Mouse (Mus musculus): ENCODE results near the gene Fam19a2. TPM values are rescaled to one million over a fixed set of nuclear protein-coding genes. Genes with fewer than 3 reads are reported as not detected.

Gene Fam19a2
- polyA plus RNA-seq, 1 experiment from 2014 or later, result 42.8 TPM

DNA sequence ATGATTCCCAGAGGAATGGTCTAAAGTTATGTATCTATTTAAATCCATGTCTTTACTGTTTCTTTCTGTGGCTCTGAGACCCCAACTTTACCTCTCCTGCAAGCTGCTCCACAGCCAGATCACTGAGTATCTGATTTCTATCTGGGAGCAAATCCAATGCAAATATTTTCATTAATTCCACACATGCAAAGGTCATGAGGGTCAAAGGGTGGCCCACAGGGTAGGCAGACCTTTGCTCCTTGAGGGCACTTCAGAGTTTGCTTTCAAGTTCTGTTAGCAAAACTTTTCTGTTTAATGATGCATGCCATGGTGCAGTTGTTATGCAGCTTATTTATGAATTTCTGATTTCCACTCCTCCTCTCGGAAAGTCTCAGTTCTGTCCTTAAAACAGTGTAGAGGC lies 303.9 kb downstream of the Fam19a2 start:
- Histone ChIP-seq H3K36me3 (ENCODE audit: control insufficient read depth, insufficient read depth, low read length) (no peaks in the 10 kb centered on the region), H3K9ac (replicated peaks; ENCODE audit: low read depth, low read length) (no peak overlapping the region), H3K4me2 (ENCODE audit: low read depth, low read length) (no peak overlapping the region), H3K27me3 (ENCODE audit: control insufficient read depth, insufficient read depth, low read length) (no peaks in the 10 kb centered on the region), H3K4me3 (ENCODE audit: low read depth, low read length) (no peak overlapping the region), H3K27ac (ENCODE audit: low read depth, low read length) (no peak overlapping the region), H3K4me1 (ENCODE audit: control insufficient read depth, insufficient read depth, low read length) (no peaks in the 10 kb centered on the region), H3K9me3 (ENCODE audit: control insufficient read depth, low read length) (no peaks in the 10 kb centered on the region)
- WGBS, result 80% methylated on average over 1 of the region's 1 CpGs
- ATAC-seq (ENCODE audit: low read depth), result no peak

DNA sequence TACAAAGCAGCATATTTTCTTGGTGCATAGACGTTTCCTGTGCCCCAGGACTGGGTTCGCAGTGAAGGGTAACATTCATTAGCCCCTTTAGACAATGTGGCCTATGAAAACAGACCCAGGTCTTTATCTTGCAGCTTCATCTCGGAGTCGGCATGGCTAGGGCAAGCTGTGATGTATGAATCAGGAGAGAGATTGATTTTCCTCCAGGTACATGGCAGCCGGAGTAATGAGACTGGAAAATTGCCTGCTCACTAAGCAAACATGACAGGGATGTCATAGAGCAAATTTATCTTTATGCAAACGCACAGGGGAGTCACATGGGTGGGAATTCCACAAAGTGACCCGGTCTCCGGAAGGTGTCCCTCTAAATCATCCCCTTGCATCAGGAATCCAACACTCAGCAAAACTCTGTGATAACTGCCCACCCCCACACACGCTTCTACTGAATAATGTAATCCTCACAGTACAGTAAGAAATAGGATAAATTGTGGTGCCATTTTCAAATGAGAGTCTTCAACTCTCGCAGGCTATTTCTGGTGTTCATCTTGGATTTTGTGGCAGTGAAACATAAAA lies 306.9 kb downstream of the Fam19a2 start:
- H3K4me3 ChIP-seq (ENCODE audit: low read depth, low read length), result no peak overlapping the region
- no peaks in the 10 kb centered on the region for H3K4me1 ChIP-seq (ENCODE audit: control insufficient read depth, insufficient read depth, low read length)
- 55% methylated on average over 10 of the region's 10 CpGs for WGBS
- no peaks in the 10 kb centered on the region for H3K36me3 ChIP-seq (ENCODE audit: control insufficient read depth, insufficient read depth, low read length)
- H3K27ac ChIP-seq (ENCODE audit: low read depth, low read length), result no peak overlapping the region
- no peak for ATAC-seq (ENCODE audit: low read depth)
- no peak overlapping the region for H3K4me2 ChIP-seq (ENCODE audit: low read depth, low read length)
- H3K9ac ChIP-seq (replicated peaks; ENCODE audit: low read depth, low read length), result no peak overlapping the region
- no peaks in the 10 kb centered on the region for H3K27me3 ChIP-seq (ENCODE audit: control insufficient read depth, insufficient read depth, low read length)
- no peaks in the 10 kb centered on the region for H3K9me3 ChIP-seq (ENCODE audit: control insufficient read depth, low read length)

DNA sequence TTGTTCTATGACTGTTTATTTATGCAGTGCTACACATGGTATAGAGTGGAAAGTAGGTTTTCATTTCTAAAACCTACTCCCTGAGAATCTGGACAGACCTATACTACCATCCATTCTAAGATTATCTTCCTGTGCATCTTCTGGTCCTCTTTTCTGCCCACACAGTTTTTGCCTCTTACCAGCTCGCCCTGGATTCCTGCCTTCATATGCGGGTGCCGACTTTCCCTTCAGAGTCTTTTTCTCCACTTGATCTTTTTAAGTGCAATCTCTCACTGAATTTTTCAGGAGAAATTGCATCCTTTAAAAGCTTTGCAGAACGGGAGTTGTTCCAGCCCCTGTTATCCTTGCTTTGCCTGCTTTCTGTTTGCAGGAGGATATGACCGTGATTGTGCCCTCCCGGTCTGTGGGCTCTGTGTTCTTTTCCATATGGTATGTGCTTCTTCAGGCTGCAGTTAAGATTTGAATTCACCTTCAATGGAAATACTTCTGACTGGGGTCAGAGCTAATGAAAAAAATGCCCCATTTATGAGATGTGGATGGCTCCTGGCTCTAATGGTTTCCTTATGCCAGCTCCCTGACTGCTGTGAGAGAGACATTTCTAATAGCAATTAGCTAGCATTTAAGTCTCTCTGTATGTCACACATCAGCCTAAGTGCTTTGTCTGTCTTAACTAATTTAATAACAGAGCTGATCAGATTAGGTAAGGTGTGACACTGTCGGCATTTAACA lies 308.7 kb downstream of the Fam19a2 start:
- ATAC-seq (ENCODE audit: low read depth), result no peak
- H3K36me3 ChIP-seq (ENCODE audit: control insufficient read depth, insufficient read depth, low read length), result no peaks in the 10 kb centered on the region
- no peak overlapping the region for H3K4me2 ChIP-seq (ENCODE audit: low read depth, low read length)
- no peaks in the 10 kb centered on the region for H3K27me3 ChIP-seq (ENCODE audit: control insufficient read depth, insufficient read depth, low read length)
- 79% methylated on average over 7 of the region's 7 CpGs for WGBS
- no peaks in the 10 kb centered on the region for H3K9me3 ChIP-seq (ENCODE audit: control insufficient read depth, low read length)
- no peak overlapping the region for H3K9ac ChIP-seq (replicated peaks; ENCODE audit: low read depth, low read length)
- no peaks in the 10 kb centered on the region for H3K4me1 ChIP-seq (ENCODE audit: control insufficient read depth, insufficient read depth, low read length)
- no peak overlapping the region for H3K27ac ChIP-seq (ENCODE audit: low read depth, low read length)
- no peak overlapping the region for H3K4me3 ChIP-seq (ENCODE audit: low read depth, low read length)

GRCm38 (mm10) chr10:123577823-123578222 lies 314.0 kb downstream of the Fam19a2 start:
- no peaks in the 10 kb centered on the region for H3K36me3 ChIP-seq (ENCODE audit: control insufficient read depth, insufficient read depth, low read length)
- WGBS, result 44% methylated on average over 4 of the region's 4 CpGs
- H3K4me2 ChIP-seq (ENCODE audit: low read depth, low read length), result no peak overlapping the region

DNA sequence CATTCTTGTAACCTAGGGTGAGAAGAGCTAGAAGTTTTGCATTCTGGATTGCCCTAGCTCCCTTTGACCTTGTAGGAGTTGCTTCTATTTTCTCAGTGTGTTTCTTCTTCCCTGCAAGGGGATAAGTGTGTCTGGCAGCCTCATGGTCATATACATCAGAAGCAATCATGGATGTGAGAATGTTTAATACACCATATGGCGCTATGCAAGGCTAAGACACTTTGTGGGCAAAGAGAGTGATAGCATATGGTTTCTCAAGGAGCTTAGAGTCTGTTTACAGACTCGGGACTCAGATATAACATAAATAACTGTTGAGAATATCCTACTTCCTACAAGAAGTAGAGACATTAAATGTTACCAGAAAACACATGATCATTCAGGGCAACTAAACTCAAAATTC lies 315.2 kb downstream of the Fam19a2 start:
- 72% methylated on average over 2 of the region's 2 CpGs for WGBS
- H3K27ac ChIP-seq (ENCODE audit: low read depth, low read length), result no peak overlapping the region
- no peak overlapping the region for H3K4me3 ChIP-seq (ENCODE audit: low read depth, low read length)
- H3K36me3 ChIP-seq (ENCODE audit: control insufficient read depth, insufficient read depth, low read length), result no peaks in the 10 kb centered on the region
- H3K9ac ChIP-seq (replicated peaks; ENCODE audit: low read depth, low read length), result no peak overlapping the region
- H3K9me3 ChIP-seq (ENCODE audit: control insufficient read depth, low read length), result no peaks in the 10 kb centered on the region
- ATAC-seq (ENCODE audit: low read depth), result no peak
- H3K4me2 ChIP-seq (ENCODE audit: low read depth, low read length), result no peak overlapping the region
- H3K4me1 ChIP-seq (ENCODE audit: control insufficient read depth, insufficient read depth, low read length), result no peaks in the 10 kb centered on the region
- H3K27me3 ChIP-seq (ENCODE audit: control insufficient read depth, insufficient read depth, low read length), result no peaks in the 10 kb centered on the region

More at GRCm38 (mm10) chr10:123577823-123578222, 314.0 kb downstream of the Fam19a2 start:
- no peak overlapping the region for H3K4me3 ChIP-seq (ENCODE audit: low read depth, low read length)
- no peaks in the 10 kb centered on the region for H3K4me1 ChIP-seq (ENCODE audit: control insufficient read depth, insufficient read depth, low read length)
- no peak for ATAC-seq (ENCODE audit: low read depth)
- no peaks in the 10 kb centered on the region for H3K27me3 ChIP-seq (ENCODE audit: control insufficient read depth, insufficient read depth, low read length)
- H3K9ac ChIP-seq (replicated peaks; ENCODE audit: low read depth, low read length), result no peak overlapping the region
- H3K9me3 ChIP-seq (ENCODE audit: control insufficient read depth, low read length), result no peaks in the 10 kb centered on the region
- no peak overlapping the region for H3K27ac ChIP-seq (ENCODE audit: low read depth, low read length)

- Histone ChIP-seq H3K4me2 (ENCODE audit: low read depth, low read length) (no peak overlapping the region), H3K27me3 (ENCODE audit: control insufficient read depth, insufficient read depth, low read length) (no peaks in the 10 kb centered on the region), H3K9ac (replicated peaks; ENCODE audit: low read depth, low read length) (no peak overlapping the region), H3K4me3 (ENCODE audit: low read depth, low read length) (no peak overlapping the region), H3K4me1 (ENCODE audit: control insufficient read depth, insufficient read depth, low read length) (no peaks in the 10 kb centered on the region), H3K36me3 (ENCODE audit: control insufficient read depth, insufficient read depth, low read length) (no peaks in the 10 kb centered on the region), H3K27ac (ENCODE audit: low read depth, low read length) (no peak overlapping the region), H3K9me3 (ENCODE audit: control insufficient read depth, low read length) (no peaks in the 10 kb centered on the region)
- ATAC-seq (ENCODE audit: low read depth), result no peak
Measured at GRCm38 (mm10) chr10:123595043-123595442, 331.2 kb downstream of the Fam19a2 start.

- H3K4me1 ChIP-seq (ENCODE audit: control insufficient read depth, insufficient read depth, low read length), result no peaks in the 10 kb centered on the region
- no peak overlapping the region for H3K9ac ChIP-seq (replicated peaks; ENCODE audit: low read depth, low read length)
- H3K4me3 ChIP-seq (ENCODE audit: low read depth, low read length), result no peak overlapping the region
- no peak overlapping the region for H3K4me2 ChIP-seq (ENCODE audit: low read depth, low read length)
- H3K27ac ChIP-seq (ENCODE audit: low read depth, low read length), result no peak overlapping the region
- WGBS, result 69% methylated on average over 3 of the region's 3 CpGs
- ATAC-seq (ENCODE audit: low read depth), result no peak
- H3K27me3 ChIP-seq (ENCODE audit: control insufficient read depth, insufficient read depth, low read length), result no peaks in the 10 kb centered on the region
- H3K9me3 ChIP-seq (ENCODE audit: control insufficient read depth, low read length), result no peaks in the 10 kb centered on the region
- H3K36me3 ChIP-seq (ENCODE audit: control insufficient read depth, insufficient read depth, low read length), result no peaks in the 10 kb centered on the region
Measured at GRCm38 (mm10) chr10:123597059-123597458, 333.3 kb downstream of the Fam19a2 start.

GRCm38 (mm10) chr10:123605671-123606070 lies 341.9 kb downstream of the Fam19a2 start:
- Histone ChIP-seq H3K27ac (ENCODE audit: low read depth, low read length) (no peak overlapping the region), H3K36me3 (ENCODE audit: control insufficient read depth, insufficient read depth, low read length) (no peaks in the 10 kb centered on the region)
- no peak for ATAC-seq (ENCODE audit: low read depth)

DNA sequence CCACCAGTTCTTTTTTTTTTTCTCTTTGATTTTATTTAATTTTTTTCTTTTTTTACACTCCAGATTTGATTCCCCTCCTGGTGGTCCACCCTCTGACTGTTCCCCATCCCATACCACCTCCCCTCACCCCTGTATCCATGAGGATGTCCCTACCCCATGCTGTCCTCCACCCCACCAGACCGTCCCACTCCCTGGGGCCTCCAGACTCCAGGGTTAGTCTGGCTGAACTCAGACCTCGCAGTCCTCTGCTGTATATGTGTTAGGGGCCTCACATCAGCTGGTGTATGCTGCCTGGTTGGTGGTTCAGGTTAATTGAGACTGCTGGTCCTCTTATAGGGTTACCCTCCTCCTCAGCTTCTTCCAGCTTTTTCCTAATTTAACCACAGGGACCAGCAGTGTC lies 362.9 kb downstream of the Fam19a2 start:
- no peak overlapping the region for H3K4me3 ChIP-seq (ENCODE audit: low read depth, low read length)
- H3K4me1 ChIP-seq (ENCODE audit: control insufficient read depth, insufficient read depth, low read length), result no peaks in the 10 kb centered on the region
- no peak for ATAC-seq (ENCODE audit: low read depth)
- no peaks in the 10 kb centered on the region for H3K9me3 ChIP-seq (ENCODE audit: control insufficient read depth, low read length)
- H3K36me3 ChIP-seq (ENCODE audit: control insufficient read depth, insufficient read depth, low read length), result no peaks in the 10 kb centered on the region
- H3K27me3 ChIP-seq (ENCODE audit: control insufficient read depth, insufficient read depth, low read length), result no peaks in the 10 kb centered on the region
- no peak overlapping the region for H3K27ac ChIP-seq (ENCODE audit: low read depth, low read length)
- 79% methylated on average over 2 of the region's 2 CpGs for WGBS
- no peak overlapping the region for H3K9ac ChIP-seq (replicated peaks; ENCODE audit: low read depth, low read length)
- no peak overlapping the region for H3K4me2 ChIP-seq (ENCODE audit: low read depth, low read length)

More at GRCm38 (mm10) chr10:123605671-123606070, 341.9 kb downstream of the Fam19a2 start:
- no peaks in the 10 kb centered on the region for H3K9me3 ChIP-seq (ENCODE audit: control insufficient read depth, low read length)
- H3K4me1 ChIP-seq (ENCODE audit: control insufficient read depth, insufficient read depth, low read length), result no peaks in the 10 kb centered on the region
- H3K27me3 ChIP-seq (ENCODE audit: control insufficient read depth, insufficient read depth, low read length), result no peaks in the 10 kb centered on the region
- no peak overlapping the region for H3K9ac ChIP-seq (replicated peaks; ENCODE audit: low read depth, low read length)
- 43% methylated on average over 2 of the region's 2 CpGs for WGBS
- H3K4me2 ChIP-seq (ENCODE audit: low read depth, low read length), result no peak overlapping the region
- no peak overlapping the region for H3K4me3 ChIP-seq (ENCODE audit: low read depth, low read length)
